Mouse (Mus musculus) lung, embryonic 15.5 days (tissue): ENCODE results near the gene Bend3. TPM values are rescaled to one million over a fixed set of nuclear protein-coding genes. Genes with fewer than 3 reads are reported as not detected.

Source experiments
- polyA plus RNA-seq: library from polyadenylated mRNA; unstranded; fragments of >200 nt; fragmentation: Nextera tagmentation; extraction: Ambion mirVana; gene quantifications from 2 replicates; pipeline ENCODE4 v1.2.1, GENCODE M21; 2015

Gene Bend3
- polyA plus RNA-seq, 1 experiment from 2014 or later = 4.3 TPM

Other genes starting within 250 kb of the Bend3 start
- gene Gm9803, start 45.3 kb downstream of the Bend3 start, polyA plus RNA-seq = 10.8 and 15.1 TPM in 2 replicates
- 48.1 and 52.1 TPM in 2 replicates for gene 1700021F05Rik, start 62.2 kb downstream of the Bend3 start, polyA plus RNA-seq
- gene Cd24a, start 99.5 kb downstream of the Bend3 start, polyA plus RNA-seq = 204 and 215 TPM in 2 replicates